Mouse (Mus musculus): Measurements from ENCODE around the gene 2010111I01Rik.

GRCm38 (mm10) chr13:63244425-63244824, 279.7 kb downstream of the 2010111I01Rik start:
- no peak for TF ChIP-seq CTCF (IDR thresholded peaks at IDR 0.05; ENCODE audit: low read depth, low read length)
- TF ChIP-seq POLR2A (IDR thresholded peaks at IDR 0.05; ENCODE audit: extremely low read depth, insufficient read depth, low read length), result no peak
